Mouse (Mus musculus): ENCODE data around the gene Ubc.

DNA sequence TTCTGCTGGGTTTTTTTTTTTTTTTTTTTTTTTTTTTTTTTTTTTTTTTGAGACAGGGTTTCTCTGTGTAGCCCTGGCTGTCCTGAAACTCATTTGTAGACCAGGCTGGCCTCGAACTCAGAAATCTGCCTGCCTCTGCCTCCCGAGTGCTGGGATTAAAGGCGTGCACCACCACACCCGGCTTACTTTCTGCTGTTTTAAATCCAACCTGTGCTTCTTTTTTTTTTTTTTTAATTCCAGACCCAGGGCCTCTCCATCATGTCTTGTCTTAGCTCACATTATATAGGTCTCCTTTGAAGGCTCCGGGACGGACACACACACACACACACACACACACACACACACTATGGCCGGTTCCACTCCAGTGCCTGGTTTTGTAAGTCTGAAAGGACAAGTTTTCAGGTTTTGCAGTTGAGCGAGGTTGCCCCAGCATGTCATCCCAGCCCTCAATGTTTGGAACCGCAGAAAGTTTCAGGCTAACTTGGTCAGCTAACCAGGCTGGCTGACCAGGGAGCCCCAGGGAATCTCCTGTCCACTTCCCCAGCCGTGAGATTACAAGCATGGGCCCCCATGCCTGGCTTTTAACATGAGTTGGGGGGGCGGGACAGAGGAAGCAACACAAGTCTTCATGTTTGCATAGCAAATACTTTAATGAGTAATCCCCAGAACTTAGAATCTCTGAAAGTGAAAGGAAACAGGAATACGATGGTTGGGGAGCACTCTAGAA lies 32.3 kb downstream of the Ubc start:
- TF ChIP-seq CTCF (conservative IDR thresholded peaks at IDR 0.05; ENCODE audit: insufficient read depth, insufficient read length, low read depth, low read length) (no peak), POLR2A (IDR thresholded peaks at IDR 0.05; ENCODE audit: low read depth, low read length) (no peak)

All from kidney, adult 2 months (tissue).